Mouse (Mus musculus) hindbrain, embryonic 11.5 days (tissue): ENCODE data around the gene Wscd2. TPM values are rescaled to one million over a fixed set of nuclear protein-coding genes. Genes with fewer than 3 reads are reported as not detected.
A peak's percentile ranks its signal among the peaks of the same experiment; 100 is the strongest.

Source experiments
- ATAC-seq: fragments of 200-750 bp; cut with Nextera tagmentation; 2 replicates; pipeline ENCODE4 v1.8.0; 2017; ENCODE audit warnings: mild to moderate bottlenecking, moderate TSS enrichment, moderate library complexity; ENCODE audit not compliant: low FRiP score
- DNase-seq: peaks from one replicate; pipeline ENCODE4 v3.0.0-alpha.2; 2015; ENCODE audit warnings: low spot score
- H3K27ac ChIP-seq: fragments of 300-500 bp; sonication (generic); 2 replicates; pipeline ENCODE4 v1.5.1; 2014; ENCODE audit warnings: mild to moderate bottlenecking, low read depth, low read length
- H3K27me3 ChIP-seq: fragments of 300-500 bp; sonication (generic); 2 replicates; pipeline ENCODE4 v1.6.1; 2014; ENCODE audit warnings: mild to moderate bottlenecking, low read length, moderate library complexity, mixed read lengths; ENCODE audit not compliant: control insufficient read depth, insufficient read depth
- H3K36me3 ChIP-seq: fragments of 300-500 bp; sonication (generic); 2 replicates; pipeline ENCODE4 v1.6.1; 2014; ENCODE audit warnings: mild to moderate bottlenecking, low read length, moderate library complexity, mixed read lengths; ENCODE audit not compliant: control insufficient read depth, insufficient read depth
- H3K4me1 ChIP-seq: fragments of 300-500 bp; sonication (generic); replicated peaks from 2 replicates; pipeline ENCODE4 v1.6.1; 2014; ENCODE audit warnings: low read length, mixed read lengths; ENCODE audit not compliant: control insufficient read depth, insufficient read depth
- H3K4me2 ChIP-seq: fragments of 300-500 bp; sonication (generic); replicated peaks from 2 replicates; pipeline ENCODE4 v1.6.1; 2014; ENCODE audit warnings: mild to moderate bottlenecking, low read depth, low read length
- H3K4me3 ChIP-seq: fragments of 300-500 bp; sonication (generic); 2 replicates; pipeline ENCODE4 v1.5.1; 2014; ENCODE audit warnings: low read depth, low read length
- H3K9ac ChIP-seq: fragments of 300-500 bp; sonication (generic); 2 replicates; pipeline ENCODE4 v1.6.1; 2014; ENCODE audit warnings: low read depth, low read length
- H3K9me3 ChIP-seq: fragments of 300-500 bp; sonication (generic); 2 replicates; pipeline ENCODE4 v1.6.1; 2016; ENCODE audit warnings: low read length; ENCODE audit not compliant: control insufficient read depth
- WGBS: fragments of 180-500 bp; shearing (Covaris S2); extraction: QIAGEN DNeasy Blood & Tissue Kit; methylation state at CpG from one replicate; pipeline ENCODE4 v1.1.7; 2014; 5-methylcytosine and 5-hydroxymethylcytosine counted together
- polyA plus RNA-seq: library from polyadenylated mRNA; unstranded; fragments of >200 nt; fragmentation: Nextera tagmentation; extraction: Ambion mirVana; gene quantifications from 2 replicates; pipeline ENCODE4 v1.2.1, GENCODE M21; 2014

The Wscd2 gene
- polyA plus RNA-seq, 1 experiment from 2014 or later: 8.5 TPM

DNA sequence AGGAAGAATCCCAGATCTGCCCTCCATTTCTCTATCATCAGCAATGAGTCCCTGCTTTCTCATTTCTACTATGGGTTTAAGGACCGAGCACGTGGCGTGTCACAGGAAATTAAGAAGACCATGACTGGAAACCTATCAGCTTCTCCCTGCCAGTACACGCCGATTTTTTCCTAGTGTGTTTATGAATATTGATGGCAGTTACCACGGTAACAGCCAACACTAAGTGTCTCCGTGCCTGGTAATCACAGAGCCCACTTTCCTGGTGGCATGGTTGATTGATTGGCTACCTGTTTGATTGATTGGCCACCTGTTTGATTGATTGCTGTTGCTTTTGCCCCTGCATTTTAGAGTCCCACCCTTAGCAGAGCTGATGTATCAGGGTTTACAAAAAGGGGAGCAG is 30.2 kb upstream of the Wscd2 start:
- Histone ChIP-seq H3K4me2 (no peak overlapping the region), H3K9me3 (no peaks in the 10 kb centered on the region), H3K36me3 (no peaks in the 10 kb centered on the region), H3K4me3 (no peak overlapping the region), H3K9ac (no peak overlapping the region), H3K27ac (no peak overlapping the region), H3K27me3 (peaks cover 4% of the 10 kb centered on the region), H3K4me1 (peaks cover 8% of the 10 kb centered on the region)
- DNase-seq: peak; percentile 50
- no peak for ATAC-seq
- WGBS: 53% methylated on average over 7 of the region's 7 CpGs

DNA sequence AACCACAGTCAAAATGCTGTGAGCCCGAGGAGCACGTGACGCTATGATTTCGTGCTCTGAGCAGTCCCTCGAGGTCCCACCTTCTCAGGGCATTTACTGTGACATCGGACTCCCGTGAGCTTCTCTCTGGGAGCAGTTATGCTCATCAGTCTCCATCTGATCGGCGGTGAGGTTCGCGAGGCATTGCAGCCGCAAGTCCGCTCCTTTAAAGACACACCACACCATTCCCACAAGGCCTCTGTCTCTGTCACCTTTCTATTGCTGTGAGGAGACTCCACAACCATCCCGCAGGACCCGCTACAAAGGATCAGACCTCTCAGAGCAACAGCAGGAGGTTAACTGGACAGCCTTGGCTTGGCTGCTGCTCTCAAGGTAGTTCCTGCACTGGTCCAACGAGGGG is 28.6 kb upstream of the Wscd2 start:
- Histone ChIP-seq H3K4me2 (peak overlapping the region; percentile 36), H3K4me3 (peak overlapping the region; percentile 12; the same call in 1 of the 2 replicates), H3K36me3 (no peaks in the 10 kb centered on the region), H3K9me3 (no peaks in the 10 kb centered on the region), H3K9ac (peak overlapping the region; percentile 24; the same call in 1 of the 2 replicates), H3K27ac (no peak overlapping the region), H3K4me1 (peaks cover 8% of the 10 kb centered on the region), H3K27me3 (peaks cover 4% of the 10 kb centered on the region)
- DNase-seq: peak; percentile 34
- no peak for ATAC-seq
- WGBS: 13% methylated on average over 16 of the region's 16 CpGs

DNA sequence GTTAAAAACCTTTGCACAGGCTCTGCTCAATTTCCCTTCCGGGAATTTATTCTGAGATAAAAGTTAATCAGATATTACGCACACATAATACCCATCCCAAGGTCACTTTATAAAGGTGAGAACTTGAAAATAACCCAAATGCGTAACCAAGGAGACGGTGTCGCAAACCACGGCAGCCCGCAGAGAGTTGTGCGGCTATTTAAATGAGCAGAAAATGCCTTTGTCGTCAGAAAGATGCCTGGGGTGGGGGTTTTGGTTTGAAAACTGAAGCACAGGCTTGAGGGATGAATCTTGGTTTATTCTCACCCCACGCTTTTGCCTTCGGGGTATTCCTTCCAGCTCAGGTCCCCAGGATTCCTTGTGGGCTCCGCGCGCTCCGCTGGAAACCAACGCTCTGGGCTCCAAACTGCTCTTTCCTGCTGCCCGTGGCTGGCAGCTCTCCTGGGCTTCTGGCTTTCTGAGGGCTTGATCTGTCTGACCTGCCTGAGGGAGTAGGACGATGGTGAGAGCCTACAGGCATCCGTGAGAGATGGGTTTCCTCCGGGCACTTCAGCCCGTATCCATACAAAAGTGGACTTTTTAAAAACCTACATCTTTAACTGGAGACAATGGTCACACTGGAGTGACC is 28.0 kb upstream of the Wscd2 start:
- WGBS: 26% methylated on average over 21 of the region's 21 CpGs
- Histone ChIP-seq H3K4me3 (peak overlapping the region; percentile 12; the same call in 1 of the 2 replicates), H3K36me3 (no peaks in the 10 kb centered on the region), H3K9me3 (no peaks in the 10 kb centered on the region), H3K4me2 (peak overlapping the region; percentile 36), H3K27ac (no peak overlapping the region), H3K9ac (peak overlapping the region; percentile 8; the same call in 1 of the 2 replicates), H3K4me1 (peaks cover 8% of the 10 kb centered on the region), H3K27me3 (peaks cover 4% of the 10 kb centered on the region)
- no peak for ATAC-seq
- peak; percentile 39 for DNase-seq

DNA sequence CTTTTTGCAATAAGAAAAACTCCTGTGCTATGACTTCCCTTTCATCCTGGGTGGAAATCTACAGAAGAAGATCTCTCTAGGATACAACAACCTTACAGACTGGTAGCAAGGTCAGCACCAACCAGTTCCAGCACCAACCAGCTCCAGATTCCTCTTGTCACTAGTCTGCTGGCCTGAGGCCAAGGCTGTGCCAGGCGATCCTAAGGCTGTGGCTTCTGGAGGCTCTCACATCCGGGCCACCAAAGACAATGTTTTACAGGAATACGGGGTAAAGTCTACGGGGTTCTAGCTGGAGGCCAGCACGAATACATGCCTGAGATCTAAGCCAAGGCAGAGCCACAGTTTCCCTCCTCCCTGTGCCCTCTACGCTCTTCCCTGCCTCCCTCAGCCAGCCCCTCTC is 25.4 kb upstream of the Wscd2 start:
- Histone ChIP-seq H3K36me3 (no peaks in the 10 kb centered on the region), H3K4me1 (peaks cover 15% of the 10 kb centered on the region), H3K4me2 (no peak overlapping the region), H3K27me3 (peaks cover 3% of the 10 kb centered on the region), H3K9me3 (no peaks in the 10 kb centered on the region), H3K27ac (no peak overlapping the region), H3K4me3 (no peak overlapping the region), H3K9ac (no peak overlapping the region)
- ATAC-seq (no peak), DNase-seq (no peak)
- WGBS: 90% methylated on average over 6 of the region's 6 CpGs

DNA sequence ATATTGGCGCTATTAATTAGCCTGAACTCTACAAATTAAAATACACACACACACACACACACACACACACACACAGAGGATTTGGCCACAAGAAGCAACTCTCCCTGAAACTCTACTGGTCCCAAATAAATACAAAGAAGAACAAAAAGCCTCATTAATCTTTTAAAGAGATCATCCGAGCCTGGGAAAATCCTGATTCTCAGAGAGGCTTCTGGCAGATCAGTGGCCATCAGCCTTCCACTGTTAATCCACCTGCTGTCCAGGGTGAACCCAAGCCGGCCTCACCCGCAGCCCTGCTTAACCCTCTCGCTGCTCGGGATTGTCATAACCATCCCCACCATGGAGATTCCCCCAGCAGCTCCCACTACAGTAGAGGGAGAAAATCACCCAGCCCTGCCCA is 23.6 kb upstream of the Wscd2 start:
- Histone ChIP-seq H3K9me3 (no peaks in the 10 kb centered on the region), H3K4me3 (no peak overlapping the region), H3K9ac (no peak overlapping the region), H3K36me3 (no peaks in the 10 kb centered on the region), H3K27ac (no peak overlapping the region; the same call in 1 of the 2 replicates), H3K4me2 (no peak overlapping the region), H3K4me1 (peaks cover 15% of the 10 kb centered on the region), H3K27me3 (peaks cover 3% of the 10 kb centered on the region)
- WGBS: 53% methylated on average over 6 of the region's 6 CpGs
- ATAC-seq (no peak), DNase-seq (no peak)

DNA sequence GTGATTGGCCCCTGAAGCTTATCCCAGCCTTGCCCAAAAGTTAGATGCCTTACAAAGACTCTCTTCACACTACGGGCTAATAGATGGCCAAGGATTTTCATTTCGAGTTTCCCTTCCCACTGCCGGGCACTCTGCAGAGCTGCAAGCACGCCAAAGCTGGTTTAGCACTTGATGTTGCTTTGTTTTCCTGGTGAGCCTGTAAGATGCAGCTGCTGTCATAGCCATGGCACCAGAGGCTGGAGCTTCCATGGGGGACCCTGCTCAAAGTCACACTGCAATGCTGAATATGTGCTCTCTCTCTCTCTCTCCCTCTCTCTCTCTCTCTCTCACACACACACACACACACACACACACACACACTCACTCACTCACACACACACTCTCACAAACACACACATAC is 23.1 kb upstream of the Wscd2 start:
- H3K27me3 ChIP-seq: peaks cover 3% of the 10 kb centered on the region
- no peak overlapping the region for H3K9ac ChIP-seq
- no peak overlapping the region for H3K27ac ChIP-seq
- no peak for ATAC-seq
- H3K4me1 ChIP-seq: peaks cover 12% of the 10 kb centered on the region
- H3K4me2 ChIP-seq: no peak overlapping the region
- WGBS: 47% methylated on average over 4 of the region's 4 CpGs
- DNase-seq: no peak
- no peaks in the 10 kb centered on the region for H3K36me3 ChIP-seq
- H3K9me3 ChIP-seq: no peaks in the 10 kb centered on the region
- H3K4me3 ChIP-seq: no peak overlapping the region

DNA sequence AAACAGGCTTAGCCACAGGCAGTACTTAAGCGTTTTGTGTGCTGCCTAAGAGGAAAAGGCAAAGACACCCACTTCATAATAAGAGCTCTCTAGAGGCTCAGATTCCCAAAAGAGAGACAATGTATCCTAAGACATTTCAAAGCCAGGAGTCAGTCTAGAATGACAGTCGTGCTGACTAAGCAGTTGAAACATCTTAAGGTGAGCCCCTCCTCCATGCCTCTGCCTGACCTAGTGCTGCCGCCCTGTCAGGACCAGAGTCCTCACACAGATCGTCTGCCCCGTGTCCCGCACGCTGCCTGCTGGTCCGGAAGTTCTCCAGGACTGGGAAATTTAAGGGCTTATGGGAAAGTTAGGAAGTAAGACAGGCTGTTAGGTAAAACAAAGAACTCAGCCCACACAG is 22.4 kb upstream of the Wscd2 start:
- no peak overlapping the region for H3K27ac ChIP-seq
- 3% methylated on average over 8 of the region's 8 CpGs for WGBS
- no peaks in the 10 kb centered on the region for H3K9me3 ChIP-seq
- H3K27me3 ChIP-seq: no peaks in the 10 kb centered on the region; the same call in 1 of the 2 replicates
- no peak overlapping the region for H3K9ac ChIP-seq
- 0 out of 2 replicates have a peak overlapping the region, but pooled peaks have one; percentile 5 for H3K4me2 ChIP-seq
- peaks cover 7% of the 10 kb centered on the region; the same call in 1 of the 2 replicates for H3K4me1 ChIP-seq
- no peaks in the 10 kb centered on the region for H3K36me3 ChIP-seq
- peak; percentile 17 for DNase-seq
- ATAC-seq: no peak
- no peak overlapping the region for H3K4me3 ChIP-seq

DNA sequence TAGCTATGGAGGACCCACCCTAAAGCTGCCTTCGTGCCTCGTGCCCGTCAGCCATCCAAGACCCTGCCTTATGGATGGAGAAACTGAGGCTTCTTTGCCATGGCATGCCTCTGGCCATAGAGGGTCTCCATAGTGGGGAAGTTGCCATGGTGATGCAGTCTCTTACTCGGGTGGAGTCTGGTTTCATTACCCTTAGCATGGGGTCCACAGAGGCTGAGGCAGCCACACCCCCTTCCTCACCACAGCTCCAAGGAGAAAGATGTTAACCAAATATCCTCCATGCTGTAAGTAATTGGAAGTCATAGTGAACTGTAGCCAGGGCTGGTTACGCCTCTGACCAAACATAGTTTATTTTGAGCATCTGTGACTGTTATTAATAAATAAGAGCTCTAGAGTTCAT is 21.5 kb upstream of the Wscd2 start:
- 59% methylated on average over 5 of the region's 5 CpGs for WGBS
- Histone ChIP-seq H3K4me1 (peaks cover 7% of the 10 kb centered on the region; the same call in 1 of the 2 replicates), H3K9me3 (no peaks in the 10 kb centered on the region), H3K9ac (no peak overlapping the region), H3K4me3 (no peak overlapping the region), H3K4me2 (no peak overlapping the region), H3K27me3 (no peaks in the 10 kb centered on the region), H3K27ac (no peak overlapping the region; the same call in 1 of the 2 replicates), H3K36me3 (no peaks in the 10 kb centered on the region)
- no peak for DNase-seq
- no peak for ATAC-seq

DNA sequence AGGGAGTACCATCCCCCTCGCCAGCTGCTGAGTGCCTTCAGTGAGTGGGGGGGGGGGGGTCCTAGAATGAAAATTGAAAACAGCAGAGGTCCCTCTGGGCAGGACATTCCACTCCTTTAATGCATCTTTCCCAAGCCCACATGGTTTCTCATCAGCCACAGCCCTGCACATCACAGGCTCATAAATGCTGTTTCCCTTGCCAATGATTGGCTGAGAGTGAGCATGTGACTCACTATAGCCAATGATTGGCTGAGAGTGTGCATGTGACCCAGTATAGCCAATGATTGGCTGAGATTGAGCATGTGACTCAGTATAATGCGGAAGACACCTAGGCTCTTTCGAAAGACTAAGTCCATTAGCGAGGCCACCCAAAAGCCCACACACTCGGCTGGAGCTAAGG is 20.9 kb upstream of the Wscd2 start:
- H3K27ac ChIP-seq: no peak overlapping the region
- H3K27me3 ChIP-seq: no peaks in the 10 kb centered on the region
- DNase-seq: no peak
- ATAC-seq: no peak
- no peak overlapping the region for H3K4me3 ChIP-seq
- H3K4me1 ChIP-seq: peaks cover 7% of the 10 kb centered on the region; the same call in 1 of the 2 replicates
- H3K9me3 ChIP-seq: no peaks in the 10 kb centered on the region
- H3K4me2 ChIP-seq: no peak overlapping the region
- H3K9ac ChIP-seq: no peak overlapping the region
- H3K36me3 ChIP-seq: no peaks in the 10 kb centered on the region
- WGBS: 89% methylated on average over 5 of the region's 5 CpGs
